Mouse (Mus musculus): ENCODE measurements around the gene Cpa3. TPM values are rescaled to one million over a fixed set of nuclear protein-coding genes. Genes with fewer than 3 reads are reported as not detected.

The Cpa3 gene
- polyA plus RNA-seq, 1 experiment from 2014 or later: 6.0 TPM

- ATAC-seq: no peak
Observed at GRCm38 (mm10) chr3:20229027-20229426, 13.0 kb downstream of the Cpa3 start.

GRCm38 (mm10) chr3:20225429-20225828 is 16.6 kb downstream of the Cpa3 start:
- no peak overlapping the region for H3K4me3 ChIP-seq (ENCODE audit: low read length)
- H3K27ac ChIP-seq (ENCODE audit: low read length): no peak overlapping the region
- H3K9ac ChIP-seq (ENCODE audit: low read depth, low read length): no peak overlapping the region
- H3K36me3 ChIP-seq (ENCODE audit: control insufficient read depth, insufficient read depth, low read length): no peaks in the 10 kb centered on the region
- WGBS: 70% methylated on average over 2 of the region's 2 CpGs
- H3K4me1 ChIP-seq (ENCODE audit: control insufficient read depth, insufficient read depth, low read length): no peaks in the 10 kb centered on the region
- no peak overlapping the region for H3K4me2 ChIP-seq (ENCODE audit: low read depth, low read length)
- no peaks in the 10 kb centered on the region for H3K9me3 ChIP-seq (ENCODE audit: control insufficient read depth, low read length)
- no peaks in the 10 kb centered on the region for H3K27me3 ChIP-seq (replicated peaks; ENCODE audit: control insufficient read depth, insufficient read depth, low read length)
- no peak for ATAC-seq

More at GRCm38 (mm10) chr3:20229027-20229426, 13.0 kb downstream of the Cpa3 start:
- Histone ChIP-seq H3K4me3 (ENCODE audit: low read length) (no peak overlapping the region), H3K27ac (ENCODE audit: low read length) (no peak overlapping the region), H3K4me1 (ENCODE audit: control insufficient read depth, insufficient read depth, low read length) (no peaks in the 10 kb centered on the region), H3K9me3 (ENCODE audit: control insufficient read depth, low read length) (no peaks in the 10 kb centered on the region), H3K27me3 (replicated peaks; ENCODE audit: control insufficient read depth, insufficient read depth, low read length) (no peaks in the 10 kb centered on the region), H3K4me2 (ENCODE audit: low read depth, low read length) (no peak overlapping the region), H3K9ac (ENCODE audit: low read depth, low read length) (no peak overlapping the region), H3K36me3 (ENCODE audit: control insufficient read depth, insufficient read depth, low read length) (no peaks in the 10 kb centered on the region)
- WGBS: 82% methylated on average over 1 of the region's 1 CpGs

GRCm38 (mm10) chr3:20222926-20223698 is 18.9 kb downstream of the Cpa3 start:
- WGBS: 85% methylated on average over 9 of the region's 9 CpGs
- H3K4me2 ChIP-seq (ENCODE audit: low read depth, low read length): no peak overlapping the region
- no peaks in the 10 kb centered on the region for H3K9me3 ChIP-seq (ENCODE audit: control insufficient read depth, low read length)
- H3K36me3 ChIP-seq (ENCODE audit: control insufficient read depth, insufficient read depth, low read length): no peaks in the 10 kb centered on the region
- no peaks in the 10 kb centered on the region for H3K27me3 ChIP-seq (replicated peaks; ENCODE audit: control insufficient read depth, insufficient read depth, low read length)
- H3K27ac ChIP-seq (ENCODE audit: low read length): no peak overlapping the region
- no peak for ATAC-seq
- H3K4me3 ChIP-seq (ENCODE audit: low read length): no peak overlapping the region
- no peaks in the 10 kb centered on the region for H3K4me1 ChIP-seq (ENCODE audit: control insufficient read depth, insufficient read depth, low read length)
- H3K9ac ChIP-seq (ENCODE audit: low read depth, low read length): no peak overlapping the region

- H3K9me3 ChIP-seq (ENCODE audit: control insufficient read depth, low read length): no peaks in the 10 kb centered on the region
- H3K27ac ChIP-seq (ENCODE audit: low read length): no peak overlapping the region
- no peaks in the 10 kb centered on the region for H3K27me3 ChIP-seq (replicated peaks; ENCODE audit: control insufficient read depth, insufficient read depth, low read length)
- H3K9ac ChIP-seq (ENCODE audit: low read depth, low read length): no peak overlapping the region
- no peak overlapping the region for H3K4me3 ChIP-seq (ENCODE audit: low read length)
- no peak overlapping the region for H3K4me2 ChIP-seq (ENCODE audit: low read depth, low read length)
- H3K36me3 ChIP-seq (ENCODE audit: control insufficient read depth, insufficient read depth, low read length): no peaks in the 10 kb centered on the region
- 85% methylated on average over 3 of the region's 3 CpGs for WGBS
- no peaks in the 10 kb centered on the region for H3K4me1 ChIP-seq (ENCODE audit: control insufficient read depth, insufficient read depth, low read length)
- no peak for ATAC-seq
Observed at GRCm38 (mm10) chr3:20222136-20222535, 19.8 kb downstream of the Cpa3 start.

GRCm38 (mm10) chr3:20198869-20199268 is 43.1 kb downstream of the Cpa3 start:
- ATAC-seq: no peak

GRCm38 (mm10) chr3:20197878-20198277 is 44.1 kb downstream of the Cpa3 start:
- no peak overlapping the region for H3K4me2 ChIP-seq (ENCODE audit: low read depth, low read length)
- no peaks in the 10 kb centered on the region for H3K9me3 ChIP-seq (ENCODE audit: control insufficient read depth, low read length)
- no peak for ATAC-seq
- 76% methylated on average over 10 of the region's 10 CpGs for WGBS
- no peak overlapping the region for H3K4me3 ChIP-seq (ENCODE audit: low read length)
- no peaks in the 10 kb centered on the region for H3K4me1 ChIP-seq (ENCODE audit: control insufficient read depth, insufficient read depth, low read length)
- no peak overlapping the region for H3K27ac ChIP-seq (ENCODE audit: low read length)
- no peaks in the 10 kb centered on the region for H3K27me3 ChIP-seq (replicated peaks; ENCODE audit: control insufficient read depth, insufficient read depth, low read length)
- no peaks in the 10 kb centered on the region for H3K36me3 ChIP-seq (ENCODE audit: control insufficient read depth, insufficient read depth, low read length)
- no peak overlapping the region for H3K9ac ChIP-seq (ENCODE audit: low read depth, low read length)

More at GRCm38 (mm10) chr3:20198869-20199268, 43.1 kb downstream of the Cpa3 start:
- H3K27ac ChIP-seq (ENCODE audit: low read length): no peak overlapping the region
- H3K4me1 ChIP-seq (ENCODE audit: control insufficient read depth, insufficient read depth, low read length): no peaks in the 10 kb centered on the region
- no peak overlapping the region for H3K4me2 ChIP-seq (ENCODE audit: low read depth, low read length)
- H3K4me3 ChIP-seq (ENCODE audit: low read length): no peak overlapping the region
- H3K9ac ChIP-seq (ENCODE audit: low read depth, low read length): no peak overlapping the region
- H3K36me3 ChIP-seq (ENCODE audit: control insufficient read depth, insufficient read depth, low read length): no peaks in the 10 kb centered on the region
- H3K27me3 ChIP-seq (replicated peaks; ENCODE audit: control insufficient read depth, insufficient read depth, low read length): no peaks in the 10 kb centered on the region
- 29% methylated on average over 6 of the region's 6 CpGs for WGBS
- H3K9me3 ChIP-seq (ENCODE audit: control insufficient read depth, low read length): no peaks in the 10 kb centered on the region

GRCm38 (mm10) chr3:20188976-20189675 is 52.9 kb downstream of the Cpa3 start:
- no peaks in the 10 kb centered on the region for H3K9me3 ChIP-seq (ENCODE audit: control insufficient read depth, low read length)
- peak; percentile 44 for ATAC-seq
- no peaks in the 10 kb centered on the region for H3K36me3 ChIP-seq (ENCODE audit: control insufficient read depth, insufficient read depth, low read length)

GRCm38 (mm10) chr3:20172394-20172793 is 69.6 kb downstream of the Cpa3 start:
- H3K36me3 ChIP-seq (ENCODE audit: control insufficient read depth, insufficient read depth, low read length): no peaks in the 10 kb centered on the region
- no peak overlapping the region for H3K4me3 ChIP-seq (ENCODE audit: low read length)
- no peaks in the 10 kb centered on the region for H3K4me1 ChIP-seq (ENCODE audit: control insufficient read depth, insufficient read depth, low read length)
- H3K27ac ChIP-seq (ENCODE audit: low read length): no peak overlapping the region
- ATAC-seq: no peak
- H3K27me3 ChIP-seq (replicated peaks; ENCODE audit: control insufficient read depth, insufficient read depth, low read length): no peaks in the 10 kb centered on the region
- no peak overlapping the region for H3K9ac ChIP-seq (ENCODE audit: low read depth, low read length)
- H3K9me3 ChIP-seq (ENCODE audit: control insufficient read depth, low read length): no peaks in the 10 kb centered on the region
- WGBS: 93% methylated on average over 6 of the region's 6 CpGs
- H3K4me2 ChIP-seq (ENCODE audit: low read depth, low read length): no peak overlapping the region

More at GRCm38 (mm10) chr3:20188976-20189675, 52.9 kb downstream of the Cpa3 start:
- Histone ChIP-seq H3K27me3 (replicated peaks; ENCODE audit: control insufficient read depth, insufficient read depth, low read length) (no peaks in the 10 kb centered on the region), H3K4me2 (ENCODE audit: low read depth, low read length) (no peak overlapping the region), H3K27ac (ENCODE audit: low read length) (no peak overlapping the region), H3K9ac (ENCODE audit: low read depth, low read length) (no peak overlapping the region), H3K4me3 (ENCODE audit: low read length) (no peak overlapping the region), H3K4me1 (ENCODE audit: control insufficient read depth, insufficient read depth, low read length) (no peaks in the 10 kb centered on the region)
- WGBS: 39% methylated on average over 5 of the region's 5 CpGs

- WGBS: 63% methylated on average over 1 of the region's 1 CpGs
- no peak for ATAC-seq
- no peak overlapping the region for H3K9ac ChIP-seq (ENCODE audit: low read depth, low read length)
- H3K4me2 ChIP-seq (ENCODE audit: low read depth, low read length): no peak overlapping the region
- no peaks in the 10 kb centered on the region for H3K27me3 ChIP-seq (replicated peaks; ENCODE audit: control insufficient read depth, insufficient read depth, low read length)
- no peak overlapping the region for H3K4me3 ChIP-seq (ENCODE audit: low read length)
- no peak overlapping the region for H3K27ac ChIP-seq (ENCODE audit: low read length)
- H3K9me3 ChIP-seq (ENCODE audit: control insufficient read depth, low read length): no peaks in the 10 kb centered on the region
- H3K4me1 ChIP-seq (ENCODE audit: control insufficient read depth, insufficient read depth, low read length): no peaks in the 10 kb centered on the region
- H3K36me3 ChIP-seq (ENCODE audit: control insufficient read depth, insufficient read depth, low read length): no peaks in the 10 kb centered on the region
Observed at GRCm38 (mm10) chr3:20167487-20167886, 74.5 kb downstream of the Cpa3 start.
